Comparison of ENCODE assay signal across 9 mouse cellular contexts in the genomic region with DNA sequence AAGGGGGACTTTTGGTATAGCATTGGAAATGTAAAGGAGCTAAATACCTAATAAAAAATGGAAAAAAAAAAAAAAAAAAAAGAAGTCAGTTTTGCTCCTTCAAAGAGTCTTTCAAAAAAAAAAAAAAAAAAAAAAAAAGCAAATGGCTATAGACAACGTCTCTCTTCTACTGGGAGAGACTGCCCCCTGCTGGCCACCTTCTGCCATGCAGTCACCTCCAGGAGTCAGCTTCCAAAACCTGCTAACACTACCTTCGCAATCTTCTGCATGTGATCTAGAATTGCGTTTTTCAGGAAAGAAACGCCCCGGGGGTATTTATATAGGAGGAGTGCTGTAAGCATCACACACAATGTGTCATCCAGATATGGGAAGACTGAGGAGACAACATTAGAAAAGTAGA. TPM values are rescaled to one million over a fixed set of nuclear protein-coding genes. Genes with fewer than 3 reads are reported as not detected.
A peak's percentile ranks its signal among the peaks of the same experiment; 100 is the strongest.
DNase-seq lines count a peak whose midpoint lies in the region; ATAC-seq and TF ChIP-seq lines count a peak whose summit lies in the region.
"Had no signal": no experiment of that assay in that cellular context is flagged by ENCODE, and none has a peak within 500 bp of the region (broad histone marks: within the 10 kb centered on the region; RNA-seq: fewer than 3 reads in every experiment).

No protein-coding gene starts in this region.

- peak; percentile 45; the same call in 1 of the 2 replicates for TF ChIP-seq CTCF in spleen, adult 2 months (IDR thresholded peaks at IDR 0.05; ENCODE audit: extremely low read depth, insufficient read depth, insufficient read length, insufficient replicate concordance)
- peak; percentile 67 for TF ChIP-seq CTCF in lung, adult 2 months (IDR thresholded peaks at IDR 0.05; ENCODE audit: insufficient read depth, low read length)

- ATAC-seq in erythroblast, adult 5-6 weeks (replicated peaks; ENCODE audit: low FRiP score, poor library complexity, severe bottlenecking): no peak

- no peak for TF ChIP-seq POLR2A in spleen, adult 2 months (IDR thresholded peaks at IDR 0.05; ENCODE audit: low read depth, low read length)
- no peak for TF ChIP-seq POLR2A in lung, adult 2 months (IDR thresholded peaks at IDR 0.05; ENCODE audit: borderline replicate concordance, extremely low read depth, low read depth, low read length)

- no peaks in the 10 kb centered on the region for H3K4me1 ChIP-seq in spleen, adult 2 months (ENCODE audit: control insufficient read depth, insufficient read depth, insufficient read length)
- no peaks in the 10 kb centered on the region for H3K4me1 ChIP-seq in lung, adult 2 months (ENCODE audit: control insufficient read depth, insufficient read depth, low read length)

- no peaks in the 10 kb centered on the region for H3K36me3 ChIP-seq in spleen, adult 2 months (ENCODE audit: control insufficient read depth, insufficient read depth, low read length)
- H3K36me3 ChIP-seq: limb, embryonic 12.5 days had no signal

- no peak overlapping the region for H3K4me3 ChIP-seq in spleen, adult 2 months (ENCODE audit: extremely low read depth, insufficient read depth, insufficient read length)
- no peak overlapping the region for H3K4me3 ChIP-seq in lung, adult 2 months (replicated peaks; ENCODE audit: extremely low read depth, low read depth, low read length)
- H3K4me3 ChIP-seq: limb, embryonic 12.5 days had no signal

- WGBS in spleen, adult 2 months: 51% methylated on average over 5 of the region's 5 CpGs
- 38% methylated on average over 5 of the region's 5 CpGs for WGBS in lung, adult 2 months

- H3K27me3 ChIP-seq in spleen, adult 2 months (ENCODE audit: control insufficient read depth, insufficient read depth, low read length): no peaks in the 10 kb centered on the region
- H3K27me3 ChIP-seq: limb, embryonic 12.5 days had no signal

- peak; percentile 8 to 37 for DNase-seq in spleen, adult 2 months (ENCODE audit: low read depth in 1 of 2, low spot score in 2 of 2)
- DNase-seq in spleen, adult 12 weeks (ENCODE audit: low spot score): no peak
- DNase-seq in adrenal gland, postnatal 25 days: peak; percentile 81
- peak; percentile 8 for DNase-seq in fat pad, adult 2 months (ENCODE audit: extremely low read depth, low read depth, low spot score)
- DNase-seq in kidney, postnatal 25 days: peak; percentile 72 to 83
- peak; percentile 38 for DNase-seq in lung, adult 2 months
- DNase-seq in right cerebral cortex, postnatal 4 days: peak; percentile 95

- H3K27ac ChIP-seq in spleen, adult 2 months (ENCODE audit: insufficient read depth, low read length): no peak overlapping the region
- H3K27ac ChIP-seq: limb, embryonic 12.5 days had no signal

RNA-seq across cellular contexts. Expression of a gene that starts 26.9 kb away (rescaled TPM):
- not detected in 2 replicates for polyA plus RNA-seq in spleen, adult 2 months (2012; rRNA removed)
- 1.0 TPM in 1 of 2 replicates, not detected in the other for total RNA-seq in adrenal gland, postnatal 25 days (2021)
- polyA plus RNA-seq in lung, adult 2 months (2012; rRNA removed): 0.67 and 4.9 TPM in 2 replicates
- total RNA-seq in erythroblast, adult 5-6 weeks (2015; ENCODE audit: low replicate concordance): not detected in 2 replicates
- not detected in 2 replicates for total RNA-seq in erythroblast, adult 5-6 weeks (2017; ENCODE audit: low replicate concordance)
